Mouse (Mus musculus) C2C12 (cell line): ENCODE data around the gene RPS10-NUDT3.

Experiments
- CEBPB ChIP-seq: IDR thresholded peaks from one replicate; pipeline ENCODE4 v1.6.1; 2011; ENCODE audit warnings: low read depth, mild to moderate bottlenecking, control low read depth, moderate library complexity
- CTCF ChIP-seq: IDR thresholded peaks from one replicate; pipeline ENCODE4 v1.5.1; 2011; ENCODE audit not compliant: control insufficient read depth, insufficient read depth, insufficient read length
- MAX ChIP-seq: IDR thresholded peaks from one replicate; pipeline ENCODE4 v1.6.1; 2011; ENCODE audit warnings: mild to moderate bottlenecking, control low read depth
- MYOG ChIP-seq: IDR thresholded peaks from one replicate; pipeline ENCODE4 v1.6.1; 2011; ENCODE audit not compliant: control insufficient read depth, insufficient read length; ENCODE audit errors: extremely low read depth
- USF1 ChIP-seq: IDR thresholded peaks from one replicate; pipeline ENCODE4 v1.6.1; 2011; ENCODE audit warnings: low read depth, mild to moderate bottlenecking, control low read depth, moderate library complexity

DNA sequence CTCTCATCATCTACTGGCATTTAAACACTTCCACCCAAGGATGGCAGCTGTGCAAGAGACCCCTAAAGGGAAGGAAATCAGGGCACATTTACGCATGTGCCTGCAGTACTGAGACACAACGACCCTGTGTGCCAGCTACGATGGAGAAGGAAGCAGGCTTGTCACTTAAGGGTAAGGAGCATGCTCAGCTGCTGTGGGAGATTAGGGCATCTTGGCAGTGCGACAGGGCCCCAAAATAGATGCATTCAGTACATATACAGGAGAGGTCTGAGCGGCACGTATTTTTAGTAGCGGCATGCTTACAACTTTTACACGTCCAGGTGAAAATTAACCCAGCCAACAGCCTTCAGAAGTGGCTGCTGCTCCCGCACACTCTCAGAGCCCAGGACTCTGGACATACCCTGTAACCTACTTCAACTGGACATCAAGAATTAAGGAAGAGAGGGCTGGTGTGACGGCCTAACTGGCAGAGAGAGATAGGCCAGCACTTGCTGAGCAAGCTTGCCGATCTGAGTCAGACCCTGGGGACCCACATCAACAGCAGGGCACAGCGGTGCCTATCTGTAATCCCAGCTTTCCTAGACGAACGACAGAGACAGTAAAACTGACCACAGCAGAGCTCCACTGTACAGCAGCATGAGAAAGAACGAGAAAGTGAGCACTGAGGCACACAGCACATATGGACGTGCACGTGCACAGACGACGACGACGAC lies 31.3 kb downstream of the RPS10-NUDT3 start:
- TF ChIP-seq MAX (no peak), USF1 (no peak), CTCF (no peak), CEBPB (no peak), MYOG (no peak)
